Mouse (Mus musculus) monocyte, adult 5-6 weeks (primary cell): ENCODE data around the gene Atp8a1. TPM values are rescaled to one million over a fixed set of nuclear protein-coding genes. Genes with fewer than 3 reads are reported as not detected.

Experiments used
- ATAC-seq: fragments of 153-309, 156-312 bp; replicated peaks from 2 replicates; pipeline ENCODE4 v1.8.0; 2017; ENCODE audit warnings: mild to moderate bottlenecking; ENCODE audit not compliant: low TSS enrichment, insufficient number of reproducible peaks, severe bottlenecking, poor library complexity, low FRiP score
- total RNA-seq: library from RNA; stranded (forward); fragments of 200-1000, 200-491, 200-594 nt; gene quantifications from 3 replicates; pipeline ENCODE4 v1.2.3, GENCODE M21; 2017

The Atp8a1 gene
- 30.1 to 51.4 TPM (median 30.5 TPM) in 3 replicates for total RNA-seq

- peak; percentile 86 for ATAC-seq
These were observed at the start of gene Atp8a1 for GRCm38 (mm10) chr5:67847253-67848165. Gene Atp8a1 (minus strand): TSS chr5:67847434.

GRCm38 (mm10) chr5:67884422-67885210, 37.4 kb upstream of the Atp8a1 start:
- ATAC-seq = no peak

GRCm38 (mm10) chr5:67883564-67884171, 36.4 kb upstream of the Atp8a1 start:
- ATAC-seq = no peak

- ATAC-seq = no peak
These were observed 24.2 kb upstream of the Atp8a1 start for GRCm38 (mm10) chr5:67871414-67871813.

GRCm38 (mm10) chr5:67866221-67866620, 19.0 kb upstream of the Atp8a1 start:
- ATAC-seq = no peak

GRCm38 (mm10) chr5:67865670-67866069, 18.4 kb upstream of the Atp8a1 start:
- no peak for ATAC-seq

- ATAC-seq = no peak
These were observed 17.4 kb upstream of the Atp8a1 start for GRCm38 (mm10) chr5:67864508-67865060.

- ATAC-seq = no peak
These were observed 16.7 kb upstream of the Atp8a1 start for GRCm38 (mm10) chr5:67863950-67864391.

- ATAC-seq = no peak
These were observed 7.9 kb upstream of the Atp8a1 start for GRCm38 (mm10) chr5:67854963-67855606.

GRCm38 (mm10) chr5:67852860-67853259, 5.6 kb upstream of the Atp8a1 start:
- no peak for ATAC-seq

- no peak for ATAC-seq
These were observed 2.2 kb upstream of the Atp8a1 start for GRCm38 (mm10) chr5:67849411-67849810.

- no peak for ATAC-seq
These were observed 1.3 kb upstream of the Atp8a1 start for GRCm38 (mm10) chr5:67848511-67849014.

GRCm38 (mm10) chr5:67846361-67847224, 641 bp downstream of the Atp8a1 start:
- peak; percentile 16; the same call in 1 of the 2 replicates for ATAC-seq

- ATAC-seq = no peak
These were observed 2.0 kb downstream of the Atp8a1 start for GRCm38 (mm10) chr5:67845190-67845691.

- no peak for ATAC-seq
These were observed 3.2 kb downstream of the Atp8a1 start for GRCm38 (mm10) chr5:67844070-67844469.

- no peak for ATAC-seq
These were observed 4.9 kb downstream of the Atp8a1 start for GRCm38 (mm10) chr5:67842306-67842705.

GRCm38 (mm10) chr5:67833841-67834240, 13.4 kb downstream of the Atp8a1 start:
- ATAC-seq = no peak
